Mouse (Mus musculus) heart, adult 10 weeks (tissue): ENCODE data around the gene Mark1. TPM values are rescaled to one million over a fixed set of nuclear protein-coding genes. Genes with fewer than 3 reads are reported as not detected.

Experiments
- polyA plus RNA-seq: library from polyadenylated mRNA; stranded (reverse); fragments of 350-450 nt; fragmentation: Illumina TruSeq; extraction: RNeasy Lipid Tissue Mini Kit (QIAGEN cat#74804); gene quantifications from one replicate; pipeline ENCODE4 v1.2.3, GENCODE M21; 2014; ENCODE audit warnings: low read depth, low replicate concordance

The Mark1 gene
- 6.1 TPM for polyA plus RNA-seq

GRCm38 (mm10) chr1:184999071-184999750 is at the start of gene Mark1:
Gene Mark1, minus strand, starts transcription at chr1:184999570.

GRCm38 (mm10) chr1:184882281-184883268 is 116.8 kb downstream of the Mark1 start, which contains the start of gene C130074G19Rik:
Gene C130074G19Rik, minus strand, starts transcription at chr1:184883218.

Other genes starting within 250 kb of the Mark1 start
- gene Marc1, start 188.3 kb downstream of the Mark1 start, polyA plus RNA-seq: not detected
- 63.2 TPM for gene Marc2, start 153.1 kb downstream of the Mark1 start, polyA plus RNA-seq
- 19.3 TPM for gene C130074G19Rik, start 116.4 kb downstream of the Mark1 start, polyA plus RNA-seq
- 14.0 TPM for gene Rab3gap2, start 204.5 kb upstream of the Mark1 start, polyA plus RNA-seq